Mouse (Mus musculus): ENCODE results near the gene Ssbp2.

Ssbp2 gene

GRCm38 (mm10) chr13:91461299-91461698, 1.2 kb downstream of the Ssbp2 start:
- DNase-seq (ENCODE audit: low spot score in 2 of 2) = no peak

- DNase-seq (ENCODE audit: low spot score in 2 of 2) = peak; percentile 54 to 84
Observed at GRCm38 (mm10) chr13:91461711-91462351, 1.7 kb downstream of the Ssbp2 start.

GRCm38 (mm10) chr13:91462395-91462794, 2.3 kb downstream of the Ssbp2 start:
- DNase-seq (ENCODE audit: low spot score in 2 of 2) = no peak

DNA sequence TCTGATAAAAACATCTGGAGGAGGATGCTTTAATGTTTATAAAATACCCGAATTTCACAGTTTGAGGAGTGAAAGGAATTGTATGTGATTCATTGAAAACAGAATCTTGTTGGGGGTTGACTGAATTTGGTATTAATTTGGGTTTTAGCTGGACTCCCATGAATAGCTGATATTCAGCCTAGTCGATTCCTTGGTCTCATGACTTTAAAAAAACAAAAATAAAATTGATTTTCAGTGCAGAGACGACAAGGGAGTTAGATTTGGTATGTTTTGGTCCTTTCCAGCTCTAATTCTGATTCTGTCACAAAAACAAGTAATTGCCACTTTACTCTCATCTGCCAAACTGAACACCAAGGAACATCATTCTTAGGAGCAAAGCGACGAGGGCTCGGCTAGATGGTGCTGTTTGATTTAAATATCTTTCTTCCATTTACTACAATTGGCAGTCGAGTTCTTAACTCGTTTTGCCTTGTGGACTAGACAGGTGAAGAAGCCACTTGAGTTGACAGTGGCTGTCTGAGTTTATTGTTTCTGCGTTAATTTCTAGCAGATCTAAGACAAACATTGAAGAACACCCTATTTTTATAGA, 2.9 kb downstream of the Ssbp2 start:
- no peak for DNase-seq (ENCODE audit: low spot score in 2 of 2)

- DNase-seq (ENCODE audit: low spot score in 2 of 2) = peak in 1 of 2 experiments; percentile 26
Observed at GRCm38 (mm10) chr13:91465002-91465715, 5.1 kb downstream of the Ssbp2 start.

GRCm38 (mm10) chr13:91471566-91471965, 11.5 kb downstream of the Ssbp2 start:
- peak in 1 of 2 experiments; percentile 39 for DNase-seq (ENCODE audit: low spot score in 2 of 2)

DNA sequence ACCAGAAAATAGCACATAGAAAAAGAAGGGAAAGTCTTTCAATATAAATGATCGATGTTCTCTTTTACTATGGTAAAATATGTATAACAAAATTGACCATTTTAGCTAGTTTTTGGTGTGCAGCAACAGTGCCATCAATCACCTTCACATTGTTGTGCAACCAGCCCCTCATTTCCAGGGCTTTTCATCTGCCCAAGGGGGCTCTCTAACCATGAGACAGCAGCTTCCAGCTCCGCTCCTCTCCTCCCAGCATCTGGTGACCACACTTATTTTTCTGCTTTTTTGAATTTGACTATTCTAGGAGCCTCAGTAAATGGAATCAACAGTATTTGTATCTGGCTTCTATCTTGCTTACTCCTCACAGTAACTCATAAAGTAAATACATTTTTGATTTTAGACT, 11.9 kb downstream of the Ssbp2 start:
- no peak for DNase-seq (ENCODE audit: low spot score in 2 of 2)

- peak; percentile 28 to 64 for DNase-seq (ENCODE audit: low spot score in 2 of 2)
Observed at GRCm38 (mm10) chr13:91473527-91473926, 13.4 kb downstream of the Ssbp2 start.

DNA sequence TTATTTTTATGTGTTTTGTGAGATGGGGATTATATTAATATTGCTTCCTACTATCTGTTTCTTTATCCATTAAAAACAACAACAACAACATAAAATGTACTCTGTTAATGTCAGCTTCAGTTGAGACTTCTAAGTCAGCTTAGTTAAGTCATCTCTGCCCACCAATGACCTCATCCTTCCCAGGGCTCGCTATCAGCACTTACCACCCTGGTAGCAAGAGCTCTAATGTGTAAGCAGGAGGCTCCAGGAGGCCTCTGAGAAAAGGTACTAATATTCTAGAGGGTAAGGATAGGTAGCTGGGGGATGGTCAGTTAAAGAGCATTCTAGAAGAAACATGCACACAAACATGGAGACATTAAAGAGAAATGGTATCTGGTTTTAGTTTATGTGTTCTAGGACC, 13.9 kb downstream of the Ssbp2 start:
- DNase-seq (ENCODE audit: low spot score in 2 of 2) = peak; percentile 41 to 64

- DNase-seq (ENCODE audit: low spot score in 2 of 2) = no peak
Observed at GRCm38 (mm10) chr13:91475888-91476287, 15.8 kb downstream of the Ssbp2 start.

- no peak for DNase-seq (ENCODE audit: low spot score in 2 of 2)
Observed at GRCm38 (mm10) chr13:91476596-91477100, 16.6 kb downstream of the Ssbp2 start.

DNA sequence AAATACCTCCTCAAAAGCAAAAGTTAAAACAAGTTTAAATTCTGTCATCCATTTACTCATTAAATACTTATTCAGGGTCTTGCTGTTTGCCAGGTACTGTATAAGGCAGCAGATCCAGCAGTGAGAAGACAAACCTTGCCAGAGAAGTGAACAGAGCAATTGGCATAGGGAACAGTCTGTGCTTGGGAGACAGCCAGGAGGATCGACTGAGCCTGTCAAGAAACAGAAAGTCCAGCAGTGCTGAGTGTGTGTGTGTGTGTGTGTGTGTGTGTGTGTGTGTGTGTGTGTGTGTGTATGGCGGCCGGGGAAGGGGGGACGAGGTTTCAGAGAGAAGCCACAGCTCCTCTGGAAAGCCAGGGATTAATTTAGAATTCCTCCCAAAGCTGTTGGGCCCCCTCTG, 17.9 kb downstream of the Ssbp2 start:
- no peak for DNase-seq (ENCODE audit: low spot score in 2 of 2)

GRCm38 (mm10) chr13:91484303-91484702, 24.2 kb downstream of the Ssbp2 start:
- no peak for DNase-seq (ENCODE audit: low spot score in 2 of 2)

DNA sequence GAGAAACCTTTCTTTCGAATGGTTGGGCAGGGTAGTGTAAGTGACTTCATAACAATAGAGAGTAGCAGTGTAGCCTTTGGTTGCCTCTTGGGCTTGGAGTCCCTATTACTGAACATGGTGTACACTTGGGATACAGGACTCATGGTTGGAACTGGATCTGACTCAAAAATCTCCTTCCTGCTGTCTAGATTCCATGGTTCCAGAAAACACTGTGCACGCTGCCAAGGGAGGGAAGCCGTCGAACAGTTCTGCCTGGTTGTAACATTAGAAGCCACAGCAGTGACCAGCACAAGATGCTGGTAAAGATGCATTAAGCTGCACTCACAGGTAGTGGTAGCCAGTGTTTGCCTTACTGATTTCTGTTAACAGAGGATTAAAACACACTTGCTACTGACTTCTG, 32.0 kb downstream of the Ssbp2 start:
- DNase-seq (ENCODE audit: low spot score in 2 of 2) = no peak

- DNase-seq (ENCODE audit: low spot score in 2 of 2) = no peak
Observed at GRCm38 (mm10) chr13:91497055-91497454, 37.0 kb downstream of the Ssbp2 start.

DNA sequence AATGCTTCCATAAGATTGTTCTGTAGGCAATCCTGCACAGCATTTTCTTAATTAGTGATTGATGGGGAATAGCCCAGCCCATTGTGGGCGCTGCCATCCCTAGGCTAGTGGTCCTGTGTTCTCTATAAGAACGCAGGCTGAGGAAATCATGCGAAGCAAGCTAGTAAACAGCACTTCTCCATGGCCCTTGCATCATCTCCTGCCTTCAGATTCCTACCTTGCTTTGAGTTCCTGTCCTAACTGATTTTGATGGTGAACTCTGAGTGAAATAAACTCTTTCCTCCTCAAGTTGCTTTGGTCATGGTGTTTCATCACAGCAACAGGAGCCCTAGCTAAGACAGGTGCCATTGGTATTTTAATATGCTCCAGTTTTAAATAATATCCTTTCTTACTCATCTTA, 41.7 kb downstream of the Ssbp2 start:
- DNase-seq (ENCODE audit: low spot score in 2 of 2) = no peak

DNA sequence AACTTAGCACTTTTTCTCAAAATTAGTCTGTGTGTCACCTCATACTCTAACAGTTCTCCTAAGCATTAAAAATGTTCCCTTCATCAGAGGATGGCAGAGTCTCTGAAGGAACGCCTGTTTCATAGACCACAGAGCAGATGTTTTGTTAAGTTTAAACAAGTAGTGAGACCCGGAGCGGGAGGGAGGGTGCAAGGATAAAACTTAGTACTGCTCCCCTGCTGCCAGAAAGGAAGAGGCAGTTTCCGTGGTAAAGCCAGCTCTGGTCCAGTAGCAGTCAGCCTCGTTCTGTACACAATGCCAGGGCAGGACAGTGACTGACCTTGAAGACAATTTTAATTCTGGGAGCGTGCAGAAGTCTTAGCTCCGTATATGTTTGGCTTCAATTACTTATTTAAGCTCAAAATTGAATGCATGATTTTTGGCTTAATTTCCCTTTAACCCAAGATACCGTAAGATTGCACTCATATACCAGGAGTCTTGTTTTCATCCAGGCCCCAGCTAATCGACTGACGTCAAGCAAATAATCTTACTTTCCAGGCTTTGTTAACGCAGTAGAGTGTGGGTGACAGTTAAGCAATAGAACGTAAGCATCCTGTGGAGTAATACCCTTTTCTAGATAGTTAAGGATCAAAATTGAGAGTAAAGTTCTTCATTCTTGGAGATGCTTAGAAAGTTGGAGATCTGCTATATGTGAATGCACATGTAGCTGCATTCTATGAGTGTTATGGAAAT, 42.7 kb downstream of the Ssbp2 start:
- no peak for DNase-seq (ENCODE audit: low spot score in 2 of 2)

DNA sequence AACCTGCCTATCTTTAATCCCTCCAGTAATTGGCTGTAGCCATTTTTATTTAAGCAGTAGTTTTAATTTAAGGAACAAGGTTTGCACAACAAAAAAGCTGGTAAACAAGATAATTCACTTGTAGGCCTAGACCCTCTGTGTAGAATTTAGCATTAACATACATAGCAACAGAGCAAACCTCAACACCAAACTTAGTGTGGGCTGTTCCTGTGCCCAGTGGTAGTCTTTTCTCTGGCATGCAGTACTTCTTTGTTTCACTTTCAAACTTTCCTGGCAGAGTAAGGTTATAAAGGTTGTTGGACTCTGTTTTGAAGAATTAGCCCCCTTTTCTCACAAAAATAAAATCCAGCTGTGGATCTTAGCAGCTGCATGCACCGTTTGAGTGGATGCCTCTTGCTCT, 48.9 kb downstream of the Ssbp2 start:
- DNase-seq (ENCODE audit: low spot score in 2 of 2) = no peak

DNA sequence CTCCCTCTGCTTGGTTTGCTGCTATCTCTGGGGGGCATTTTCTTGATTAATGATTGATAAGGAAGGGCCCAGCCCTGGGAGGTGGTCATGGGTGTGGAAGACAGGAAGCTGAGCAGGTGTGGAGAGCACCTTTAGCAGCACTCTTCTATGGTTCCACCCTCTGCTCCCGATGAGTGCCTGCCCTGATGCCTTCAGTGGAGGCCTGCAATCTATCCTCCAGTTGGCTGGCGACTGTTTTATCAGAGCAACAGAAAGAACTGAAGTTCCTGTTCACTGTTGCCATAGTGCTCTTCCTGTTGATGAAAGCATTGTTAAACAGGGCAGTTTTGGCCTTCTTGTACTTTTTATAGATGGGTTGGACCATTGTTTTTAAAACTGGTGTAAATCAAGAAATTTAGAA, 49.4 kb downstream of the Ssbp2 start:
- DNase-seq (ENCODE audit: low spot score in 2 of 2) = no peak

GRCm38 (mm10) chr13:91514979-91515378, 54.9 kb downstream of the Ssbp2 start:
- no peak for DNase-seq (ENCODE audit: low spot score in 2 of 2)

DNA sequence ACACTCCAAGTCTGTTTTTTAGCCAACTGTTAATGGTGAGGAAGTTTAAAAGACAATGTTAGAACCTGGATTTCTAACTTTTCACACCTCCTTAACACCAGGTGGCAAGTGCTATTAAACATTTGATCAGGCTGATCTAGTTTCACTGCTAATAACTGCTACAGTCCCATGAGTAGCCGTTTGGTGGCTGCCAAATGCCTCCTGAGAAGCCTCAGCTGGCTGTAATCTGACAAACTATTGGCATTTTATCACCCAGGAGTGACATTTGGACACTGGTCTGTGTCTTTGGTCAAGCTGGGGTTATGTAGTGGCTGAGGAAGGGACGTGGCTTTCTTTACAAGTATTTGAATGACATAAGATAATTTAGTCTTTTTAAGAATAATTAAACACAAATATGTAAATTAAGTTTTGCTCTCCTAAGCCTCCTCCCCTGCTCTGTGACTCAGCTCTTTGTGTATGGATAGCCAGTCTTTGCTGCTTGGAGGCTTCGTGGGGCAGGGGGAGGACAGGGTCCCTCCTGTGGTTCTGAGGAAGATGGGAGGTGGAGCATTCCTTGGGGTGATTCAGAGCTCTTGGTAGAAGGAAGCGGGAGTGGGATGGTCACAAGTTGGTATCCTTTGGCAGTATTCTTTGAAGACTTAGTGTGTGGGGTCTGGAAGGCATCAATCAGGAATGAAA, 60.1 kb downstream of the Ssbp2 start:
- DNase-seq (ENCODE audit: low spot score in 2 of 2) = no peak

DNA sequence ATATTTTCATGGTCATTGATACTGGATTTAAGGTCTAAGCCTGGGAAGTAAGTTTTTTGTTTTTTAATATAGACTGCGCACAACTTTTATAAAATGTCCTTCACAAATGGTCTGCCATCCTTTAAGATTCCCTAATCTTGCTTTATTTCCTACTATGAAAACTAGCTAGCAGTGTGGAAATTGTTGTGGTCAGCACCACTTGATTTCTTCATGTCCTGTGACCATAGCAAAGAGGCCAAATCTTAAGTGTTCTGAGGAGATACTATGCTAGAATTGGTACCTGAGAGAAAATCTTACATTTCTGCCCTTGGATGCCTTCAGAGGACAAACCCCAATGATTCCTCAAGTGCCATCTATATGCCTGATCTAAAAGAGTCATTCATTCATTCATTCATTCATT, 60.9 kb downstream of the Ssbp2 start:
- no peak for DNase-seq (ENCODE audit: low spot score in 2 of 2)

All from spleen, postnatal 4 days (tissue).